Mouse (Mus musculus): ENCODE results near the gene Slc43a2. TPM values are rescaled to one million over a fixed set of nuclear protein-coding genes. Genes with fewer than 3 reads are reported as not detected.
"Not testable (repeated sequence)": the region's sequence is repeated elsewhere in the genome, so short reads cannot be mapped to it uniquely, and the experiment has no call there.

Slc43a2 gene
- polyA plus RNA-seq, 1 experiment from 2014 or later: 5.1 TPM

DNA sequence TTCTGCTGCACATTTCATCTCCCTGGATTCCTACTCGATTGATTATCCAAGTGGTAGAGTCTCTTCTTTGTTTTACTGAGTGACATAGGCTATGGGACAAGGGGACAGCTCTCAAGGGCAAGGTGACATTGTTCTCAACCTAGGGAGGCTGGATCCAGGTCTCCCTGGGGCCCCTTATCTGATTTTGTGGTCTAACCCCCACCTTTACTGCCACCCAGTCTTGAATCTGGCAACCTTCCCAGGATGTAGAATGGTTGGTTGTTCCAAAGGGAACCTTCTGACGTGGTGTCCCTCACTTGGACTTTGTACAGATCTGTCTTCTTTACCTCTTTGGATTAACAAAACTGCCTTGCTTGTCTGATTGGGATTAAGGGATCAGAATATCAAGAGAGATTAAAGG, 63.9 kb downstream of the Slc43a2 start:
- H3K4me3 ChIP-seq (ENCODE audit: low read depth, low read length): no peak overlapping the region
- no peaks in the 10 kb centered on the region for H3K4me1 ChIP-seq (ENCODE audit: control insufficient read depth, insufficient read depth, low read length)
- WGBS: 79% methylated on average over 2 of the region's 2 CpGs
- peaks cover 29% of the 10 kb centered on the region for H3K36me3 ChIP-seq (ENCODE audit: control insufficient read depth, insufficient read depth, low read length)
- H3K27ac ChIP-seq (ENCODE audit: low read length): no peak overlapping the region
- H3K9ac ChIP-seq (replicated peaks; ENCODE audit: low read depth, low read length): no peak overlapping the region
- H3K9me3 ChIP-seq (ENCODE audit: control insufficient read depth, low read depth, low read length): no peaks in the 10 kb centered on the region
- no peak overlapping the region for H3K4me2 ChIP-seq (replicated peaks; ENCODE audit: low read depth, low read length)
- H3K27me3 ChIP-seq (ENCODE audit: control insufficient read depth, insufficient read depth, low read length): no peaks in the 10 kb centered on the region
- ATAC-seq (ENCODE audit: insufficient number of reproducible peaks, insufficient read depth, low FRiP score, low read depth): no peak

GRCm38 (mm10) chr11:75595816-75596215, 64.3 kb downstream of the Slc43a2 start:
- Histone ChIP-seq H3K9ac (replicated peaks; ENCODE audit: low read depth, low read length) (no peak overlapping the region), H3K9me3 (ENCODE audit: control insufficient read depth, low read depth, low read length) (no peaks in the 10 kb centered on the region), H3K27ac (ENCODE audit: low read length) (no peak overlapping the region), H3K4me2 (replicated peaks; ENCODE audit: low read depth, low read length) (no peak overlapping the region), H3K4me1 (ENCODE audit: control insufficient read depth, insufficient read depth, low read length) (no peaks in the 10 kb centered on the region), H3K36me3 (ENCODE audit: control insufficient read depth, insufficient read depth, low read length) (peaks cover 33% of the 10 kb centered on the region), H3K27me3 (ENCODE audit: control insufficient read depth, insufficient read depth, low read length) (no peaks in the 10 kb centered on the region), H3K4me3 (ENCODE audit: low read depth, low read length) (no peak overlapping the region)
- no peak for ATAC-seq (ENCODE audit: insufficient number of reproducible peaks, insufficient read depth, low FRiP score, low read depth)
- WGBS: 81% methylated on average over 7 of the region's 7 CpGs

DNA sequence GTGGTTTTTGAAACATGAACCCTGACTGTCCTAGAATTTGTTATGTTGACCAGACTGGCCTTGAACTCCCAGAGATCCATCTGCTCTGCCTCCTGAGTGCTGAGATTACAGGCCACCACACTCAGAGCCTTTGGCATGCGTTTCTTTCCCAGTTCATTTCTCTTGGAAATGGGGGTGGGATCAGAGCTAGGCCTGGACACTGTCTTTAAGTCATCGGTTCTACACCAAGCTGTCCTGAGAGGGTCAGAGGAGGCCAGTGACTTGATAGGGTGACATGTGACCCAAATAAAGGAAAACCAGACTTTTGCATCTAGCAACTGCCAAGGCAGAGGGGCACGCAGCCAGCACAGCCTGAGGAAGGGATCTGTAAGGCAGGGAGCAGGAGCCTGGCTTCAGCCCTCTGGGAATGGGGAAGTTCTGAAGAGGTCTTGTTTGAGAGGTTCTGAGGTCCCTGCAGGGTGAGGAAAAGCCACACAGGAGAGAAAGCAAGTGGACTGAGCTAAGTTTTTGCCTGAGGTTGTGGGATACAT, 65.3 kb downstream of the Slc43a2 start:
- H3K36me3 ChIP-seq (ENCODE audit: control insufficient read depth, insufficient read depth, low read length): peaks cover 43% of the 10 kb centered on the region
- ATAC-seq (ENCODE audit: insufficient number of reproducible peaks, insufficient read depth, low FRiP score, low read depth): no peak
- 87% methylated on average over 3 of the region's 3 CpGs for WGBS

GRCm38 (mm10) chr11:75598004-75598403, 66.5 kb downstream of the Slc43a2 start:
- Histone ChIP-seq H3K4me3 (ENCODE audit: low read depth, low read length) (no peak overlapping the region), H3K9me3 (ENCODE audit: control insufficient read depth, low read depth, low read length) (no peaks in the 10 kb centered on the region), H3K27me3 (ENCODE audit: control insufficient read depth, insufficient read depth, low read length) (no peaks in the 10 kb centered on the region), H3K36me3 (ENCODE audit: control insufficient read depth, insufficient read depth, low read length) (peaks cover 46% of the 10 kb centered on the region), H3K9ac (replicated peaks; ENCODE audit: low read depth, low read length) (no peak overlapping the region), H3K4me2 (replicated peaks; ENCODE audit: low read depth, low read length) (no peak overlapping the region), H3K4me1 (ENCODE audit: control insufficient read depth, insufficient read depth, low read length) (no peaks in the 10 kb centered on the region), H3K27ac (ENCODE audit: low read length) (peak overlapping the region; percentile 21; the same call in 1 of the 2 replicates)
- 79% methylated on average over 6 of the region's 6 CpGs for WGBS
- ATAC-seq (ENCODE audit: insufficient number of reproducible peaks, insufficient read depth, low FRiP score, low read depth): no peak

More for the DNA sequence above, 65.3 kb downstream of the Slc43a2 start:
- Histone ChIP-seq H3K4me1 (ENCODE audit: control insufficient read depth, insufficient read depth, low read length) (no peaks in the 10 kb centered on the region), H3K4me3 (ENCODE audit: low read depth, low read length) (no peak overlapping the region), H3K27ac (ENCODE audit: low read length) (no peak overlapping the region), H3K27me3 (ENCODE audit: control insufficient read depth, insufficient read depth, low read length) (no peaks in the 10 kb centered on the region), H3K9me3 (ENCODE audit: control insufficient read depth, low read depth, low read length) (no peaks in the 10 kb centered on the region), H3K4me2 (replicated peaks; ENCODE audit: low read depth, low read length) (no peak overlapping the region), H3K9ac (replicated peaks; ENCODE audit: low read depth, low read length) (no peak overlapping the region)

DNA sequence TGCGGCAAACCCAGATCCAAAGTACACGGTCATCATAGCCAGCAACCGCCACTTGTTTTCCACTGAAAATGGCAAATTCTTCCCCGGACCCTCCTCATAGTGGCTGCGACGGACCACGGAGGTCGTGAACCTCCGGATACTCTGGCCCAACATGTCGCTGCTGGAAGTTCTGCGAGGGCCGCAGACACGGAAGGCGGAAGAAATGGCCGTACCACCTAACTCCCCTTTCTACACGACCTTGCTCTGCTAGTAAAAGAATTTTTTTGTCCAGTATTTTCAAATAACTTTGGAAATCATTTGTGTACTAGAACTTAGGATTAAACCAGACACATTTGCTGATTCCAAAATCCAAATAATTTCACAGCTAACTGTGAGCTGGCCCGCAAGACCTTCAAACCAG, 68.3 kb downstream of the Slc43a2 start:
- H3K9ac ChIP-seq (replicated peaks; ENCODE audit: low read depth, low read length); H3K4me1 ChIP-seq (ENCODE audit: control insufficient read depth, insufficient read depth, low read length); H3K4me2 ChIP-seq (replicated peaks; ENCODE audit: low read depth, low read length); H3K27ac ChIP-seq (ENCODE audit: low read length); H3K4me3 ChIP-seq (ENCODE audit: low read depth, low read length); ATAC-seq (ENCODE audit: insufficient number of reproducible peaks, insufficient read depth, low FRiP score, low read depth); H3K27me3 ChIP-seq (ENCODE audit: control insufficient read depth, insufficient read depth, low read length); H3K9me3 ChIP-seq (ENCODE audit: control insufficient read depth, low read depth, low read length): not testable (repeated sequence)
- WGBS: 93% methylated on average over 16 of the region's 17 CpGs
- peaks cover 51% of the 10 kb centered on the region for H3K36me3 ChIP-seq (ENCODE audit: control insufficient read depth, insufficient read depth, low read length)

DNA sequence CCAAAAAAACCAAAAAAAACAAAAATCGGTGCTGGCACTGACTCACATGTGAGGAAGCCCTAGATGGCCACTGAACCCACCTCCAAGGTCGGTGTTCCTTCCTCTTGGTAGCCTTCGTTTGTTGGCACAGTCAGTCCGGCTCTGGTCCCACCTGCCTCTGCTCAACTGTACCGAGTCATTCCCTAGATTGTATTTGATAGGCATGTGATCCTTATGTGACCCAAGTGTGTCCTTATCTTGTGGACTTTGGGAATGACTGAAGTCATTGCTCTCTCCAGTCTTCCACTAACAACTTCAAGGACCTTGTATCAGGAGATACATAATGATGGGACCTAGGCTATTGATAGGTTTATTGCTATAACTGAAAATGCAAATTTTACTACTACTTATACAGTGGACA, 73.3 kb downstream of the Slc43a2 start:
- Histone ChIP-seq H3K36me3 (ENCODE audit: control insufficient read depth, insufficient read depth, low read length) (peaks cover 53% of the 10 kb centered on the region), H3K4me2 (replicated peaks; ENCODE audit: low read depth, low read length) (no peak overlapping the region), H3K9ac (replicated peaks; ENCODE audit: low read depth, low read length) (no peak overlapping the region), H3K27ac (ENCODE audit: low read length) (no peak overlapping the region), H3K4me1 (ENCODE audit: control insufficient read depth, insufficient read depth, low read length) (no peaks in the 10 kb centered on the region), H3K4me3 (ENCODE audit: low read depth, low read length) (no peak overlapping the region), H3K9me3 (ENCODE audit: control insufficient read depth, low read depth, low read length) (no peaks in the 10 kb centered on the region), H3K27me3 (ENCODE audit: control insufficient read depth, insufficient read depth, low read length) (no peaks in the 10 kb centered on the region)
- ATAC-seq (ENCODE audit: insufficient number of reproducible peaks, insufficient read depth, low FRiP score, low read depth): no peak
- WGBS: 92% methylated on average over 5 of the region's 5 CpGs

DNA sequence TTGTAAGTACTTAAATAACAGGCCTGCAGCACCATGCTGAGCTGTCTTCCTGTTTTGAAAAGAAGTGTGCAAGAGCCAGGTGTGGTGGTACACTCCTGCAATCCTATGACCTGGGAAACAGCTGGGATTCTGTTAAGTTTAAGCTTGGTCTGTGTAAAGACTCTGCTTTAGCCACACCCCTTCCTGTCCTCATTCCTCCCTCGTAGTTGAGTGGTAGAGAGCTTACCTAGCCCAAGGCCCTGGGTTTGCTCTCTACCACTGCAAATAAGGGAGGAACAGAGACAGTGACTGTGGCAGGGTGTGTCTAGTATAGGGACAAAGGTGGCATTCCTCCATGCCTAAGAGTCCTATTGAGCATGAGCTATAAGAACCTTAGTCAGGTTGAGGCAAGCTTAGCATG, 73.8 kb downstream of the Slc43a2 start:
- H3K9ac ChIP-seq (replicated peaks; ENCODE audit: low read depth, low read length): no peak overlapping the region
- H3K36me3 ChIP-seq (ENCODE audit: control insufficient read depth, insufficient read depth, low read length): peaks cover 54% of the 10 kb centered on the region
- H3K4me1 ChIP-seq (ENCODE audit: control insufficient read depth, insufficient read depth, low read length): no peaks in the 10 kb centered on the region
- 42% methylated on average over 1 of the region's 1 CpGs for WGBS
- H3K4me2 ChIP-seq (replicated peaks; ENCODE audit: low read depth, low read length): no peak overlapping the region
- no peak overlapping the region for H3K4me3 ChIP-seq (ENCODE audit: low read depth, low read length)
- H3K27me3 ChIP-seq (ENCODE audit: control insufficient read depth, insufficient read depth, low read length): no peaks in the 10 kb centered on the region
- no peak overlapping the region for H3K27ac ChIP-seq (ENCODE audit: low read length)
- no peak for ATAC-seq (ENCODE audit: insufficient number of reproducible peaks, insufficient read depth, low FRiP score, low read depth)
- no peaks in the 10 kb centered on the region for H3K9me3 ChIP-seq (ENCODE audit: control insufficient read depth, low read depth, low read length)

DNA sequence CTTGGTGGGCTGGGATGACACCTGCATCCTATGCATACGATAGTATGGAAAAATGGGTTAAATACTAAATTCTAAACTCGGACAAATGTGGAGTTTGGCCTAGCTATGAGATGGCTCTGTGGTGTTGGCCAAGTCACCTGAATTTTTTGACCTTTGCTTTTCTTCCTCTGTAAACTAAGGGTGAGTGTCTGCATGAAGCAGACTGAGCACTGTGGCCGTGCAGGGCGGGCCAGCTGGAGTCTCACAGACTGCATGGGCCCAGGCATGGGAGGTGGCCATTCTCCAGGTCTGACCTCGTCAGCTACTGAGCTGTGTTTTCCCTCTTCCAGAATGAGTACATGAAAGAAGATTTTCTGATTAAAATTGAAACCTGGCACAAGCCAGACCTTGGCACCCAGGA, 77.3 kb downstream of the Slc43a2 start:
- no peak overlapping the region for H3K27ac ChIP-seq (ENCODE audit: low read length)
- H3K9ac ChIP-seq (replicated peaks; ENCODE audit: low read depth, low read length): no peak overlapping the region
- H3K36me3 ChIP-seq (ENCODE audit: control insufficient read depth, insufficient read depth, low read length): peaks cover 46% of the 10 kb centered on the region
- H3K27me3 ChIP-seq (ENCODE audit: control insufficient read depth, insufficient read depth, low read length): no peaks in the 10 kb centered on the region
- H3K4me1 ChIP-seq (ENCODE audit: control insufficient read depth, insufficient read depth, low read length): no peaks in the 10 kb centered on the region
- no peak overlapping the region for H3K4me2 ChIP-seq (replicated peaks; ENCODE audit: low read depth, low read length)
- H3K9me3 ChIP-seq (ENCODE audit: control insufficient read depth, low read depth, low read length): no peaks in the 10 kb centered on the region
- WGBS: 89% methylated on average over 5 of the region's 5 CpGs
- no peak for ATAC-seq (ENCODE audit: insufficient number of reproducible peaks, insufficient read depth, low FRiP score, low read depth)
- H3K4me3 ChIP-seq (ENCODE audit: low read depth, low read length): no peak overlapping the region

DNA sequence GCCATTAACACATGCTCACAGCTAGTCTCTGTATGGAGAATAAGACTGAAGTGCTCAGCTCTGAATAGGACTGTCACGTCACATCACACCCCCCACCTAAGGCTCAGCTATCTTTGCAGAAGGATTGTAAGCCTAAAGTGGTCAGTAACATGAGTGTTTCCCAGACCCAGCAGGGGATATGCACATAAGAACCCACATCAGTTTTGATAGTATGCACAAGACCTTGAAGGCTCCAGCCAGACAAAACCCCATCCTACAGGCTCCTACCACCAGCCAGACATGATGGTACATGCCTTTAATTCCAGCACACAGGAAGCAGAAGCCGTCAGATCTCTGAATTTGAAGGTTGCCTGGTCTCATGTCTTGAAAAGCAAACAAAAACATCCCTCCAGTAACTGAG, 78.5 kb downstream of the Slc43a2 start:
- Histone ChIP-seq H3K9me3 (ENCODE audit: control insufficient read depth, low read depth, low read length) (no peaks in the 10 kb centered on the region), H3K4me2 (replicated peaks; ENCODE audit: low read depth, low read length) (no peak overlapping the region), H3K9ac (replicated peaks; ENCODE audit: low read depth, low read length) (no peak overlapping the region), H3K27me3 (ENCODE audit: control insufficient read depth, insufficient read depth, low read length) (no peaks in the 10 kb centered on the region), H3K36me3 (ENCODE audit: control insufficient read depth, insufficient read depth, low read length) (peaks cover 42% of the 10 kb centered on the region), H3K4me3 (ENCODE audit: low read depth, low read length) (no peak overlapping the region), H3K4me1 (ENCODE audit: control insufficient read depth, insufficient read depth, low read length) (no peaks in the 10 kb centered on the region), H3K27ac (ENCODE audit: low read length) (no peak overlapping the region)
- 82% methylated on average over 2 of the region's 2 CpGs for WGBS
- no peak for ATAC-seq (ENCODE audit: insufficient number of reproducible peaks, insufficient read depth, low FRiP score, low read depth)

Data from stomach, embryonic 14.5 days (tissue).